Mouse (Mus musculus) adrenal gland, postnatal 10 days (tissue): ENCODE measurements around the gene Fars2. TPM values are rescaled to one million over a fixed set of nuclear protein-coding genes. Genes with fewer than 3 reads are reported as not detected.
A peak's percentile ranks its signal among the peaks of the same experiment; 100 is the strongest.

Experiments used
- DNase-seq: peaks from one replicate; pipeline ENCODE4 v3.0.0; 2021; ENCODE audit warnings: mixed read lengths
- total RNA-seq, 2 experiments: library from RNA; stranded (reverse); gene quantifications; 2 replicates each; pipeline ENCODE4 v1.2.3; 2021

Gene Fars2
- total RNA-seq, 2 experiments from 2014 or later = 86.3 to 88.6 TPM

GRCm38 (mm10) chr13:36218347-36218746 is 101.1 kb downstream of the Fars2 start:
- DNase-seq = no peak

GRCm38 (mm10) chr13:36219506-36219905 is 102.3 kb downstream of the Fars2 start:
- DNase-seq = no peak

- DNase-seq = no peak
Measured at GRCm38 (mm10) chr13:36221897-36222296, 104.7 kb downstream of the Fars2 start.

GRCm38 (mm10) chr13:36222721-36223120 is 105.5 kb downstream of the Fars2 start:
- no peak for DNase-seq

GRCm38 (mm10) chr13:36224431-36224830 is 107.2 kb downstream of the Fars2 start:
- peak; percentile 35 for DNase-seq

- DNase-seq = peak; percentile 74
Measured at GRCm38 (mm10) chr13:36242261-36242660, 125.0 kb downstream of the Fars2 start.

- DNase-seq = no peak
Measured at GRCm38 (mm10) chr13:36253936-36254335, 136.7 kb downstream of the Fars2 start.

- DNase-seq = no peak
Measured at GRCm38 (mm10) chr13:36257213-36257612, 140.0 kb downstream of the Fars2 start.

GRCm38 (mm10) chr13:36259754-36260153 is 142.5 kb downstream of the Fars2 start:
- no peak for DNase-seq

GRCm38 (mm10) chr13:36261299-36261698 is 144.1 kb downstream of the Fars2 start:
- no peak for DNase-seq

GRCm38 (mm10) chr13:36263240-36264095 is 146.3 kb downstream of the Fars2 start:
- DNase-seq = no peak

- no peak for DNase-seq
Measured at GRCm38 (mm10) chr13:36264391-36264790, 147.2 kb downstream of the Fars2 start.

- DNase-seq = no peak
Measured at GRCm38 (mm10) chr13:36265342-36265744, 148.1 kb downstream of the Fars2 start.

- DNase-seq = no peak
Measured at GRCm38 (mm10) chr13:36267399-36267798, 150.2 kb downstream of the Fars2 start.

GRCm38 (mm10) chr13:36270867-36271266 is 153.7 kb downstream of the Fars2 start:
- no peak for DNase-seq

GRCm38 (mm10) chr13:36273497-36273896 is 156.3 kb downstream of the Fars2 start:
- DNase-seq = no peak

- no peak for DNase-seq
Measured at GRCm38 (mm10) chr13:36276194-36276593, 159.0 kb downstream of the Fars2 start.

GRCm38 (mm10) chr13:36282018-36282417 is 164.8 kb downstream of the Fars2 start:
- DNase-seq = peak; percentile 82

GRCm38 (mm10) chr13:36282785-36283544 is 165.8 kb downstream of the Fars2 start:
- peak; percentile 37 for DNase-seq

GRCm38 (mm10) chr13:36283545-36284067 is 166.4 kb downstream of the Fars2 start:
- no peak for DNase-seq

- DNase-seq = no peak
Measured at GRCm38 (mm10) chr13:36284097-36284496, 166.9 kb downstream of the Fars2 start.

- DNase-seq = no peak
Measured at GRCm38 (mm10) chr13:36285235-36285634, 168.0 kb downstream of the Fars2 start.

GRCm38 (mm10) chr13:36293511-36293910 is 176.3 kb downstream of the Fars2 start:
- DNase-seq = no peak
